Mouse (Mus musculus): ENCODE results near the gene Slco2b1. TPM values are rescaled to one million over a fixed set of nuclear protein-coding genes. Genes with fewer than 3 reads are reported as not detected.
"Not testable (repeated sequence)": the region's sequence is repeated elsewhere in the genome, so short reads cannot be mapped to it uniquely, and the experiment has no call there.

The Slco2b1 gene
- 6.7 and 7.5 TPM in 2 replicates for polyA plus RNA-seq (2015; fragmentation: Nextera tagmentation; extraction: Ambion mirVana)

DNA sequence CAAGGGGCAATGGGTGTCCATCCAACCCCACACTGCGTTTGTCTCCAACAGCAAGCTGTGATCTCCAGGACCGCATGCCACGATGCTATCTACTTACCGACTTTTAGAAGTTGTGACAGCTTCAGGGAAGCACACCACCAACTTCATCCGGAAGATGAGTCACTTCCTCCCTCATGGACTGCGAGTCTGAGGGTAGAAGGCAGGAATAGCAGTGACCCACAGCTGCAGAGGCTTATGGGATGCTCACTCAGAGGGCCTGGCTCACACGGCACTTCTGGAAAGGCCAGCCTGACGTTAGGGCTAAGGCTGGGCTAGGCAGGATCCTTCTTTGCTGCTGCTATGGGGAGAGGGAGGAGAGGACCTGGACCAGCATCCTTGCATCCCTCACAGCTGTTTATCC lies at the start of gene Slco2b1:
Gene Slco2b1, minus strand, starts transcription at position 175 of the 400 bp plus-strand sequence.
- H3K36me3 ChIP-seq (ENCODE audit: control insufficient read depth, insufficient read depth, low read length), result no peaks in the 10 kb centered on the region
- no peak within 1 kb of the TSS for H3K27ac ChIP-seq (ENCODE audit: low read depth, low read length)
- H3K4me2 ChIP-seq (ENCODE audit: low read length), result no peak within 1 kb of the TSS
- no peaks in the 10 kb centered on the region for H3K4me1 ChIP-seq (ENCODE audit: control insufficient read depth, insufficient read depth, low read depth, low read length)
- no peaks in the 10 kb centered on the region for H3K27me3 ChIP-seq (replicated peaks; ENCODE audit: control insufficient read depth, insufficient read depth, low read length)
- ATAC-seq, result no peak
- H3K4me3 ChIP-seq (ENCODE audit: low read length), result no peak within 1 kb of the TSS
- no peaks in the 10 kb centered on the region for H3K9me3 ChIP-seq (ENCODE audit: control insufficient read depth, low read length)
- no peak within 1 kb of the TSS for H3K9ac ChIP-seq (ENCODE audit: low read depth, low read length)
- 85% methylated on average over 8 of the region's 8 CpGs for WGBS

DNA sequence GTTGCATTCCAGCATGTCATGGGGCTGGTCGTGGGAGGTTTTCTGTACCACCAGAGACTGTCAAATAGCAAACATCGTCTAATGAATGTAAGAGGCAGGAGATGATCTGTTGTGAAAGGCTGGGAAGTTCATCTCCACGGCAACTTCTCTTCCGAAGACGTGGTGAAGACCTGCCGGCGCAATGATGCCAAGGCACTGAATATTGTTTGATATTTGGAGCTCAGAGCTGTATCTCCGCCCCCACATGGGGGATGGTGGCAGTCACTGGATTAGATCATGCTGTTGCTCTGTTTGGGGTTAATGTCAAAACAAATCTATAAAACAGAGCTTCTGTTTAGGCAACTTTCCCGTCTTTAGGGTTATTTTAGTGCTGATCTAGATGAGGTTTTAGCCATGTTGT lies 28.1 kb upstream of the Slco2b1 start:
- WGBS, result 39% methylated on average over 9 of the region's 9 CpGs
- Histone ChIP-seq H3K4me1 (ENCODE audit: control insufficient read depth, insufficient read depth, low read depth, low read length) (no peaks in the 10 kb centered on the region), H3K9me3 (ENCODE audit: control insufficient read depth, low read length) (no peaks in the 10 kb centered on the region), H3K4me2 (ENCODE audit: low read length) (no peak overlapping the region), H3K27me3 (replicated peaks; ENCODE audit: control insufficient read depth, insufficient read depth, low read length) (no peaks in the 10 kb centered on the region), H3K9ac (ENCODE audit: low read depth, low read length) (no peak overlapping the region), H3K36me3 (ENCODE audit: control insufficient read depth, insufficient read depth, low read length) (no peaks in the 10 kb centered on the region), H3K27ac (ENCODE audit: low read depth, low read length) (no peak overlapping the region), H3K4me3 (ENCODE audit: low read length) (no peak overlapping the region)
- no peak for ATAC-seq

DNA sequence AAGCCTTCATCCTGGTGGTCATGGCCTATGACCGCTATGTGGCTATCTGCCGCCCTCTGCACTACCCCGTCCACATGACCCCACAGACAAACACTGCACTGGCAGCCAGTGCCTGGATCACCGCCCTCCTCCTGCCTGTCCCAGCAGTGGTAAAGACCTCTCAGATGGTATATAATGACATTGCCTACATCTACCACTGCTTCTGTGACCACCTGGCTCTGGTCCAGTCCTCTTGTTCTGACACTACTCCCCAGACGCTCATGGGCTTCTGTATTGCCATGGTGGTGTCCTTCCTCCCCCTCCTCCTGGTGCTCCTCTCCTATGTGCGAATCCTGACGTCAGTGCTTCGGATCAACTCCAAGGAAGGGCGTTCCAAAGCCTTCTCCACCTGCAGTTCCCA lies 24.4 kb upstream of the Slco2b1 start:
- H3K27ac ChIP-seq (ENCODE audit: low read depth, low read length); ATAC-seq; H3K4me1 ChIP-seq (ENCODE audit: control insufficient read depth, insufficient read depth, low read depth, low read length); H3K9me3 ChIP-seq (ENCODE audit: control insufficient read depth, low read length); H3K36me3 ChIP-seq (ENCODE audit: control insufficient read depth, insufficient read depth, low read length); H3K4me3 ChIP-seq (ENCODE audit: low read length); H3K9ac ChIP-seq (ENCODE audit: low read depth, low read length); H3K27me3 ChIP-seq (replicated peaks; ENCODE audit: control insufficient read depth, insufficient read depth, low read length); H3K4me2 ChIP-seq (ENCODE audit: low read length): not testable (repeated sequence)
- WGBS, result 96% methylated on average over 9 of the region's 9 CpGs

DNA sequence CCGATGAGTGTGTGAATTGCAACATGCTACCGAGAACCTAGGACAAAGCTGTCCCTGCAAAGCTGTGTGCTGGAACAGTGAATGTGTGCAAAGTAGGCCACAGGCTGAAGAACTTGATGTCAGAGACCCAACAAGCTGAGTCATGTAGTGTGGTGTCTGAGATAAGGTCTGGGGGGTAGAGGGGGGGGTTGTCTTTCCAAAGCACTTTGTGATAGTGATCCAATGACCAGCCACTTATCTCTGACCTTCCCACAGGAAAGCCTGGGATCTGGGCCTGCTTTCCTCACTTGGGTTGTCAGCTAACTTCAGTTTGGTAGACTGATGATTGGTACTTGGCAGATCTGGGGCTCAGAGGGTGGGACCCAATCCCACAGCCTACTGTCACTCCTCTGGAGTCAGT lies 23.5 kb upstream of the Slco2b1 start:
- Histone ChIP-seq H3K4me1 (ENCODE audit: control insufficient read depth, insufficient read depth, low read depth, low read length) (no peaks in the 10 kb centered on the region), H3K9me3 (ENCODE audit: control insufficient read depth, low read length) (no peaks in the 10 kb centered on the region), H3K27me3 (replicated peaks; ENCODE audit: control insufficient read depth, insufficient read depth, low read length) (no peaks in the 10 kb centered on the region), H3K36me3 (ENCODE audit: control insufficient read depth, insufficient read depth, low read length) (no peaks in the 10 kb centered on the region), H3K9ac (ENCODE audit: low read depth, low read length) (no peak overlapping the region), H3K4me2 (ENCODE audit: low read length) (no peak overlapping the region), H3K27ac (ENCODE audit: low read depth, low read length) (no peak overlapping the region), H3K4me3 (ENCODE audit: low read length) (no peak overlapping the region)
- no peak for ATAC-seq
- WGBS, result 96% methylated on average over 2 of the region's 2 CpGs

DNA sequence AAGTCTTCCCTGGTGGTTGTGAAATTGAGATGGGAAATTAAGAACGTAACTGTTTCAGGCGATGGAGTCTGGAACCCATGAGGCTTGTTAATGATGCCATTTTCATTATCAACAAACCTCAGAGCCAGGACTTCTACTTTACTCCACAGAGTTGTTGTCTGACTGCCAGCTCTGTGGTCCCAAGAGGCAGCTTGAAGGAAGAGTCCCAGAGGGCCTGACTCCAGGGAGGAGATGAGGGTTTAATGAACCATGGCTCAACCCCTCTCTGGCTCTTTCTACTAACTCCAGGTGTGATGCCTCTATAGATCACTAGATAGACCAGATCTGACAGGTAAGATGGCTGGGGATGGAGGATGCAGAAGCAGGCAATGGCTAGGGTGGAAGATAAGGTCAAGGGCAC lies 18.8 kb upstream of the Slco2b1 start, which contains the start of gene Olfr520:
Gene Olfr520, plus strand, starts transcription at position 301 of the 400 bp plus-strand sequence.
- H3K4me1 ChIP-seq (ENCODE audit: control insufficient read depth, insufficient read depth, low read depth, low read length), result no peaks in the 10 kb centered on the region
- no peaks in the 10 kb centered on the region for H3K36me3 ChIP-seq (ENCODE audit: control insufficient read depth, insufficient read depth, low read length)
- no peaks in the 10 kb centered on the region for H3K27me3 ChIP-seq (replicated peaks; ENCODE audit: control insufficient read depth, insufficient read depth, low read length)
- WGBS, result 74% methylated on average over 2 of the region's 2 CpGs
- peaks cover 2% of the 10 kb centered on the region; the same call in 1 of the 2 replicates for H3K9me3 ChIP-seq (ENCODE audit: control insufficient read depth, low read length)
- no peak within 1 kb of the TSS for H3K4me2 ChIP-seq (ENCODE audit: low read length)
- no peak within 1 kb of the TSS for H3K27ac ChIP-seq (ENCODE audit: low read depth, low read length)
- H3K4me3 ChIP-seq (ENCODE audit: low read length), result no peak within 1 kb of the TSS
- H3K9ac ChIP-seq (ENCODE audit: low read depth, low read length), result no peak within 1 kb of the TSS
- ATAC-seq, result no peak

DNA sequence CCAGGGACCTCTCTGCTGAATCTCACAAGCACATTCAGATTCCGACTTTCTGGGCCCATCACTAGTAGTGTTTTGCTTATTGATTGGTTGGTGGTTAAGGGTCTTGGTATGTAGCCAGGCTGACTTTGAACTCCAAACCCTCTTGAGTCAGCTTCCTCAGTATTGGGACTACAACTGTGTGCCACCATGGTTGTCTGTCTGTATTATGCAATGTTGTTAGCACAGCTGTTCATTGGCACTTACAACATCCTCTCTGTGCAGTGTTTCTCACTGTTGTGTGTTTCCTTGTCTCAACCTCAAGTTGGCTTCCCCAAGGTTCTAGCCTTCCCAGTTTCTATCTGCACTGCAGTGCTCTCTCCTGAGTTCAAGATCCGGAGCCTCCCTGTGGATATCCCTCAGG lies 5.4 kb upstream of the Slco2b1 start:
- Histone ChIP-seq H3K4me3 (ENCODE audit: low read length) (no peak overlapping the region), H3K27me3 (replicated peaks; ENCODE audit: control insufficient read depth, insufficient read depth, low read length) (no peaks in the 10 kb centered on the region), H3K27ac (ENCODE audit: low read depth, low read length) (no peak overlapping the region), H3K4me2 (ENCODE audit: low read length) (no peak overlapping the region), H3K4me1 (ENCODE audit: control insufficient read depth, insufficient read depth, low read depth, low read length) (no peaks in the 10 kb centered on the region), H3K9ac (ENCODE audit: low read depth, low read length) (no peak overlapping the region), H3K9me3 (ENCODE audit: control insufficient read depth, low read length) (no peaks in the 10 kb centered on the region), H3K36me3 (ENCODE audit: control insufficient read depth, insufficient read depth, low read length) (no peaks in the 10 kb centered on the region)
- 91% methylated on average over 2 of the region's 2 CpGs for WGBS
- no peak for ATAC-seq

DNA sequence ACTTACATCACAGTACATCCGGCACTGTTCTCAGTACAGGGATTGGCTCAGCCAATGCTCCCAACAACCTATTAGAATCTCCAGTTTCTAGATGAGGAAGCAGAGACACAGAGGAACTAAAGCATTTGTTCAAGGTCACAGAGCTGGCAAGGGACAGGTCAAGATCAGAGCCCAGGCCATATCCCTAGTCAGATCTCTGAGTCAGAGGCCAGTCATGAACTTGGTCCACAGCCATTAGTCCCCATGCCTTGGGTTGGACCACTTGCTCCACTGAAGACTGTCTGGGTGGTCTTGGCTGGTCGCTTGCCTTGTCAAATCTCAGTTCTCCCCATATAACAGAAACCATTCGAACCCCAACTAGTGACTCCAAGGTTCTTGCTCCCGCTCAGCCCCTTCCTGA lies 1.3 kb upstream of the Slco2b1 start:
- H3K9ac ChIP-seq (ENCODE audit: low read depth, low read length), result no peak overlapping the region
- no peak overlapping the region for H3K4me3 ChIP-seq (ENCODE audit: low read length)
- H3K4me2 ChIP-seq (ENCODE audit: low read length), result no peak overlapping the region
- no peaks in the 10 kb centered on the region for H3K36me3 ChIP-seq (ENCODE audit: control insufficient read depth, insufficient read depth, low read length)
- 87% methylated on average over 4 of the region's 4 CpGs for WGBS
- H3K27me3 ChIP-seq (replicated peaks; ENCODE audit: control insufficient read depth, insufficient read depth, low read length), result no peaks in the 10 kb centered on the region
- no peak for ATAC-seq
- no peak overlapping the region for H3K27ac ChIP-seq (ENCODE audit: low read depth, low read length)
- no peaks in the 10 kb centered on the region for H3K9me3 ChIP-seq (ENCODE audit: control insufficient read depth, low read length)
- no peaks in the 10 kb centered on the region for H3K4me1 ChIP-seq (ENCODE audit: control insufficient read depth, insufficient read depth, low read depth, low read length)

DNA sequence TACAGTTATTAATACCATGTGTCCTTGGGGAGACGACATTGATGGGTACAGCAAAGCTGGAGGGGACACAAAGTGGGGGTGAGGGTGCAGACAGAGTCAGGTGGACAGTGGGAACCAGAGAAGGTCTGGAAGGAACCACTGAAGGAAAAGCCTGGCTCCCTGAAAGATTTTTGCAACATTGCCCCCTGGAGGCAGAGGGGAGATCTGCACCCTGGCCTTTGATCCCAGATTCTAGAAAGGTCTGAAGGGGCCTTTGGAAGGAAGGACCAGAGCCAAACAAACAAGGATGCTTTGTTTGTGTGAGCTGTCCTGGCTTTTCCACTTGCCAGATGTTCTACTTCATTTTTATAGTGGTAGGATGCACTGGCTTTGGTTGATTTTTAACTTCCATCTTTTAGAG lies 664 bp downstream of the Slco2b1 start:
- Histone ChIP-seq H3K4me1 (ENCODE audit: control insufficient read depth, insufficient read depth, low read depth, low read length) (no peaks in the 10 kb centered on the region), H3K36me3 (ENCODE audit: control insufficient read depth, insufficient read depth, low read length) (no peaks in the 10 kb centered on the region), H3K4me2 (ENCODE audit: low read length) (no peak overlapping the region), H3K9me3 (ENCODE audit: control insufficient read depth, low read length) (no peaks in the 10 kb centered on the region), H3K4me3 (ENCODE audit: low read length) (no peak overlapping the region), H3K9ac (ENCODE audit: low read depth, low read length) (no peak overlapping the region), H3K27me3 (replicated peaks; ENCODE audit: control insufficient read depth, insufficient read depth, low read length) (no peaks in the 10 kb centered on the region), H3K27ac (ENCODE audit: low read depth, low read length) (no peak overlapping the region)
- 30% methylated on average over 1 of the region's 1 CpGs for WGBS
- no peak for ATAC-seq

DNA sequence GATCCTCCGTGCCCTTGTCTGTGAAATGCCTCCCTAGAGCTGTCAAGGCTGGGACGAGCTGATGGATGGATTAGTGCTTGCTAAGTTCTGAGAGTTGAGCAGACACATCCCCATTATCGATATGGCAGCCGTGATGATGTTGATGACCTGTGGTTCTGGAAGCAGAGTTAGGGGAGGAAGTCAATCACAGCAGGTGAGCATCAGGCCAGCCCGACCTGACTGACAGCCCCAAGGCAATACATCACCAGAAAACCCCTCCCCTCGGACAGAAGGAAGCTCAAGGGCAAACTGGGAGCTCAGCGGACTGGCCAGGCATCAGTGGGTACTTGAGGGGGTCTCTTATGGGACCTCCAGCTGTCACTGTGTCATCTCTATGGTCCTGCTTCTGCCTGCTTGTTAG lies 1.1 kb downstream of the Slco2b1 start:
- 62% methylated on average over 7 of the region's 7 CpGs for WGBS
- no peak overlapping the region for H3K27ac ChIP-seq (ENCODE audit: low read depth, low read length)
- H3K4me1 ChIP-seq (ENCODE audit: control insufficient read depth, insufficient read depth, low read depth, low read length), result no peaks in the 10 kb centered on the region
- H3K9me3 ChIP-seq (ENCODE audit: control insufficient read depth, low read length), result no peaks in the 10 kb centered on the region
- H3K27me3 ChIP-seq (replicated peaks; ENCODE audit: control insufficient read depth, insufficient read depth, low read length), result no peaks in the 10 kb centered on the region
- no peak for ATAC-seq
- H3K36me3 ChIP-seq (ENCODE audit: control insufficient read depth, insufficient read depth, low read length), result no peaks in the 10 kb centered on the region
- no peak overlapping the region for H3K9ac ChIP-seq (ENCODE audit: low read depth, low read length)
- H3K4me3 ChIP-seq (ENCODE audit: low read length), result no peak overlapping the region
- no peak overlapping the region for H3K4me2 ChIP-seq (ENCODE audit: low read length)

DNA sequence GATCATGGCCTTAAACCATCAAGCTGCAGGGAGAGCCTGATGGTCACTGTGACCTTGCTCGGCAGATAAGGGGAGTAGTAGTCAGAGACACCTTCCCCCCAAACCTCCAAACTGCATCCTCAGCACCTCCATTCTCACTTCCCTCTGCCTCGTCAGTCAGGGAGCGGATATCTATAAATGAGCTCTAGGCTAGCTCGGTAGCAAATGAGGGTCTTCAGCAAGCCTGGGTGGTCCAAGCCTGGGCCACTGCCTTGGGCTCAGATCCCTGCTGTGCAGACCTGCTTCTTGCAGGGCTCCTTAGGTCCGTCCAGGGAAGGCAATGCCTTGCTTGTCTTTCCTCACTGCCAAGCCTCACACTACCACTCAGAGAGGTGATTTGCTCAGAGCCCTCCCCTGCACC lies 2.4 kb downstream of the Slco2b1 start:
- Histone ChIP-seq H3K9ac (ENCODE audit: low read depth, low read length) (no peak overlapping the region), H3K27ac (ENCODE audit: low read depth, low read length) (no peak overlapping the region), H3K36me3 (ENCODE audit: control insufficient read depth, insufficient read depth, low read length) (no peaks in the 10 kb centered on the region), H3K9me3 (ENCODE audit: control insufficient read depth, low read length) (no peaks in the 10 kb centered on the region), H3K4me2 (ENCODE audit: low read length) (no peak overlapping the region), H3K4me1 (ENCODE audit: control insufficient read depth, insufficient read depth, low read depth, low read length) (no peaks in the 10 kb centered on the region), H3K4me3 (ENCODE audit: low read length) (no peak overlapping the region), H3K27me3 (replicated peaks; ENCODE audit: control insufficient read depth, insufficient read depth, low read length) (no peaks in the 10 kb centered on the region)
- WGBS, result 74% methylated on average over 5 of the region's 5 CpGs
- ATAC-seq, result no peak

Measured in hindbrain, embryonic 16.5 days (tissue).